Mouse (Mus musculus): Measurements from ENCODE around the gene Knl1.

DNA sequence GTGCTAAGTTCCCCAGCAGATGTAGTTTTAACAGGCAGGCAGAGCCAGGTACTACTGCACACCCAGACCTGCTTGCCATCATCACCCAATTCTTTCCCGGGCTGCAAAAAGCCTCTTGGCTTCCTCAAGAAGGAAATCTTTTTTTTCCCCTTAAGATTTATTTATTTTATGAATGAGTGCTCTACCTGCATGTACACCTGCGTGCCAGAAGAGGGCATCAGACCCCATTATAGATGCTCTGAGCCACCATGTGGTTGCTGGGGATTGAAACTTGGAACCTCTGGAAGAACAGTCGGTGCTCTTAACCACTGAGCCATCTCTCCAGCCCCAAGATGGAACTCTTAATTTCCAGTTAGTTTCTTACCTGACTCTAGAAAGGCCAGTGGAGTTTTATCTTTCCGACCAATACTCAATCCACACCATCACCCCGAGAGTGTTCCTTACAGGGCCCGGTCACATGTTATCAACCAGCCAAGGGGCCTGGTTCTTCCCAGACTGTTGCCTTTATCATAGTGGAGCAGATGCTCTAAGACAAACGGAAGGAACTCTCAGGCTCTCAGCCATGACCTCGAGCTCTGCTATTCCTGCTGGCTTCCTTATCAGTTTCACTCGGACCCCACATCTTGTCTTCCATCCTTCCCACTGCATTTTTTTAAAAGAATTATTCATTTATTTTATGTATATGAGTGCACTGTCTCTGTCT is 22.2 kb upstream of the Knl1 start:
- no peak for TF ChIP-seq EP300 (optimal IDR thresholded peaks at IDR 0.05)
- peak; percentile 66 for TF ChIP-seq CTCF (IDR thresholded peaks at IDR 0.05; ENCODE audit: low read depth)

All from stomach, postnatal 0 days (tissue).